Mouse (Mus musculus) heart, adult 8-10 months (tissue): ENCODE results near the gene Egln3. TPM values are rescaled to one million over a fixed set of nuclear protein-coding genes. Genes with fewer than 3 reads are reported as not detected.
A peak's percentile ranks its signal among the peaks of the same experiment; 100 is the strongest.

Experiments
- DNase-seq: peaks from one replicate; pipeline ENCODE4 v3.0.0; 2022; ENCODE audit warnings: low spot score
- total RNA-seq, 4 experiments: library from RNA; stranded (reverse); gene quantifications; 2 replicates each; pipeline ENCODE4 v1.2.4; 2022

The Egln3 gene
- total RNA-seq = 100 to 1,000 TPM in 2 of 4 experiments, 10 to 100 TPM in 2; 67.8 to 139 (median 92.1) TPM

DNA sequence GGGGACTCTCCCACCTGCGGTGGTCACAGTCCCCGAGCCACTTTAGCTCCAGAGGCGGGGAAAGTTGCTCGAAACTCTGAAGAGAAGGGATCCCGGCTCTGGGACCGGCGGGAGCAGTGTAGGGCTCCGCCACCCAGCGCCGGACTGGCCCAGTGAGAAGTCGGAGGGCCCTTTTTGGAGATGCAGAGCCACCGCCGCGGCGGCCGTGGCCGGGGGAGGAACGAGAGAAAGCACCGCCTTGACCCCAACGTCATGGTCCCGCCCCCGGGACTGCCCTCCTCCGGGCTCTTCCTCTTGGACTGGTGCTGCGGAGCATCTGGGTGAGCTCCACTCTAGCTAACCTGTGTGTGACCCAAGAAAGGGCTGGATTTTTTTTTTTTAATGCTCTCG lies at the start of gene Egln3:
Gene Egln3 (minus strand): TSS at position 205 of the 390 bp plus-strand sequence.
- DNase-seq = peak; percentile 90

DNA sequence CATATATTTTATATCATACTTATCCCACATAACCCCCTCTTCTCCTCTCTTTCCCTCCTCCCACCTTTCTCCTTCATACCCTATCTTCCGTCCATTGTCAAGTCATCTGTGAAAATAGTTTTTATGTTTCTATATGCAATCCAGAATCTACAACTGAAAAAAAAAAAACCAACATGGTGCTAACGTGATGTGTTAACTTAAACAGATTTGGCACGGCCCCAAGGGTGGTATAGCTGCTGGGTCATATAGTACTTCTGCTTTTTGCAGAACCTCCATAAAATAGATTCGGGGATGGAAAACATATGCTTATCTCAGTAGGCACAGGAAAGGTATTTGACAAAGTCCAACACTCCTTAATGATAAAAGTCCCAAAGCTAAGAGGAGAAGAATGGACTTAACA lies 49.8 kb upstream of the Egln3 start:
- no peak for DNase-seq

DNA sequence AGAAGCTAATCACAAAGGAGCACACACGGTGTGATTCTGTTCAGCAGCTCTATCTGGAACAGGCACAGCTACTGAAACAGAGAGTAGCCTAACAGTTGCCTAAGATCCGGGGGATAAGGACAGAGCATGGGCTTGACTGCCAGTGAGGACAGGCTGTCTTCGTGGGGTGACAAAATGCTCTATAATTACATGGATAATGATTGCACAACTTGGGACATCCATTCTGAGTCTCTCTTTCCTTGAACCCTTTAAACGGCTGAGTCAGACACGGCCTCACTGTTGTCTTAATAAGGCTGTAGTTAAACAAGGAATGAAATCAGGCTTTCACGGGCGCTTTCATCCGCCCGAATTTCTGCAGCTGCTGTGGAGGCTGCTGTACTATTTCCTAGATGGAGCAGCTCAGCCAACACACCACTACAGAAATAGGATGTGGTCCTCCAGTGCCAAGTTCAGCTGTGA lies 48.3 kb upstream of the Egln3 start:
- DNase-seq = no peak

- no peak for DNase-seq
Observed at GRCm38 (mm10) chr12:54247835-54248234, 44.2 kb upstream of the Egln3 start.

GRCm38 (mm10) chr12:54243158-54243557 lies 39.5 kb upstream of the Egln3 start:
- no peak for DNase-seq

- no peak for DNase-seq
Observed at GRCm38 (mm10) chr12:54241976-54242375, 38.3 kb upstream of the Egln3 start.

GRCm38 (mm10) chr12:54233794-54234193 lies 30.1 kb upstream of the Egln3 start:
- DNase-seq = no peak

GRCm38 (mm10) chr12:54232996-54233603 lies 29.4 kb upstream of the Egln3 start:
- DNase-seq = no peak

GRCm38 (mm10) chr12:54232456-54232855 lies 28.8 kb upstream of the Egln3 start:
- DNase-seq = no peak

DNA sequence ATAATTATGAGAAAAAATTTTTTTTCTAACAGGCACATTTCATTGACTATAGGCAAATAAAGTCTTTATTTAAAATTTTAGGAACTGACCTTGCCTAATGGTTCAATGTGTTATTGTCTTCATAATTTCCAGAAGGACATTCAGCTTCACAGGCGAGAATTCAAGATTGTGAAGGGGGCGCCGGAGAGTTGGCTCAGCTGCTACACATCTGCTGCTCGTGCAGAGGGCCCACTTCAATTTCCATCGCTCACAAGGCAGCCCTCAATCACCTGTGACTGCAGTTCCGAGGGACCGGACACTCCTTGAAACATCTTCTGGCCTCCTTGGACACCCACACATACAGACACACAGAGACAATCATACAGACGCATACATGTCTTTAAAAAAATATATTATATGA lies 23.9 kb upstream of the Egln3 start:
- DNase-seq = no peak

- no peak for DNase-seq
Observed at GRCm38 (mm10) chr12:54226341-54226740, 22.7 kb upstream of the Egln3 start.

DNA sequence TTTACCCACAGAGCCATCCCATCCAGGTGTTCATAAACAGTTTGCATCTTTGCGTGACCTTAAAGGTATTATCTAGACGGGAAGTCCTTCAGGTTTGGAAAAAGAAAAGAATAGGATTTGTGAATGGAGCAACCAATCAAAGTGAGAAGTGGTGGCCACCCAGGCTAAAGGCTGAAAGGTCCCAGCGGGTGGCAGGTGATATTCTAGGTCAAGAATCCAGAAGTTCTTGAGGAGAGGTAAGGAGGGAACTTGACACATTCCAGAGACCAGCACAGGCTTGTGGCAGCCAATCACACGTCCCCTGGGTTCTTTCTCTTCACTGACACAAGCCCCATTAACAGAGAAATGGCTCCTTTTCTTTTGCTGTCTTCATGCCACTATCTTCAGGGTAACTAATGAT lies 21.9 kb upstream of the Egln3 start:
- DNase-seq = no peak

DNA sequence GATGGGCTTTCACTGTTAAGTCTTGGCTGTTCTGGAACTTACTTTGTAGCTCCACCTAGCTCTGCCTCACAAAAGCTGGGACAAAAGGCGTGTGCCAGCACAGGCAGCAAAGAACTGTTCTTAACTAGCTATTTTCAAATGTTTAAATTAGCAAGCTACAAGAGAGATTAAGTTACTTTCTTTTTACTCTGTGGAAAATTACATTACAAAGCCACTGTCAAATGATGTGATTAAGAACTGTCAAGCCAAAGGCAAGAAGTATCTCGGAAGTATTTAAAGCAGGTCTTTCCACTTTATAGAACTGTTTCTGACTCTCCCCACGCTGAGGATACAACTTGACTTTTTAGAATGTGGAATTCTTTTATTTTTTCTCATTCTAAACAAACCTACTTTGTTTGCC lies 21.4 kb upstream of the Egln3 start:
- DNase-seq = no peak

- DNase-seq = no peak
Observed at GRCm38 (mm10) chr12:54222036-54222760, 18.5 kb upstream of the Egln3 start.

- no peak for DNase-seq
Observed at GRCm38 (mm10) chr12:54216673-54217072, 13.0 kb upstream of the Egln3 start.

GRCm38 (mm10) chr12:54214426-54214825 lies 10.8 kb upstream of the Egln3 start:
- no peak for DNase-seq

DNA sequence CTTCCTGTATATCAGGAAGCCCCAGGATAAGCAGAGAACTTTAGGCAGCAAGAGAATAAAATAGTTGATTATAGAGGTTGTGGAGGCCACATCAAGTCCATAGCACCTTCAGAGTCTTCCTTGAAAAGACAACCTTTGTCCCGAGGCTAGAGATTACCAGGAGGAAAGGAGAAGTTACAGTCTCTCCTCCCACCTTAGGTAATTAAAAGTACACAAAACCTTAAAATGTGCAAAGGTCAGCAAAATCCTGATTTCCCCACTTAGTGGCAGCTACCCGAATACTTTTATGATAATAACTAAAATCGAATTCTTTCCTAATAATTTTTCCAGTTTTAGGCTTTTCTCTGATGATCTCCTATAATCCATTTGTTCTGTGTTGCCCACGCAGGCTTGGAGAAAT lies 10.2 kb upstream of the Egln3 start:
- DNase-seq = no peak

DNA sequence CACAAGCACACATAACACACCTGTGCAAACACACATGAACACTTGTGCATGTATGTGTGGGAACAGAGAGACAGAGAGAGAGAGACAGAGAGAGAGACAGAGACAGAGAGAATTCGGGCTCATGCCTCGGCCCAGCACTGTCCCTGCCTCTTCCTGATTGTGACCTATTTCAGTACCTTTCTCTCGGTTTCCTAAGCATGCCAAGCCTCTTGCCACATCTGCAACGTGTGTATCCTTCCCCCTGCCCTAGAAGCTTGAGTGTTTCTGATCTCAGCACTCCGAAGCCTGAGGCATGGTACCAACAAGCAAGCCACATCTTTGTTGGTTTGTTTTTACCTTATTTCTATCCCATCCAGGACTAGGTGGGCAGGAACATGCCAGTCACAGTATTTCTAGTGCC lies 9.6 kb upstream of the Egln3 start:
- DNase-seq = no peak

DNA sequence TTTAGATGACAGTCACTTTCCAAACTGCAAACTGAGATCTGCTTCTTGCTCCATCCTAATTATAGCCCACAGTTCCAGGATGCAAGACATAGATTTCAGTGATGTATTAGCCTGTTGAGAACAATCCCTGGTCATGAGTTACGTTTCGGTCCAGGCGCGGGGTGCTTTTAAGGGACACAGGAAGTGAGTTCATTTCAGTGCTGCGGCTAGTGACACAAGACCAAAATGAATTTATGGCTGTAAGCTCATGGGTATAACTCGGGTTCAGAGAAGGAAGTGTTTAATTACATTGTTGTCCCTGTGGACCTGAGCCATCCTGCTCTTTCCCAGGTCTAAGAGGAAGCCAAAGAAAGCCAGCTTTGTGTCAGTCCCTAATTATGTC lies 5.5 kb upstream of the Egln3 start:
- no peak for DNase-seq

GRCm38 (mm10) chr12:54208433-54209181 lies 4.9 kb upstream of the Egln3 start:
- DNase-seq = no peak

DNA sequence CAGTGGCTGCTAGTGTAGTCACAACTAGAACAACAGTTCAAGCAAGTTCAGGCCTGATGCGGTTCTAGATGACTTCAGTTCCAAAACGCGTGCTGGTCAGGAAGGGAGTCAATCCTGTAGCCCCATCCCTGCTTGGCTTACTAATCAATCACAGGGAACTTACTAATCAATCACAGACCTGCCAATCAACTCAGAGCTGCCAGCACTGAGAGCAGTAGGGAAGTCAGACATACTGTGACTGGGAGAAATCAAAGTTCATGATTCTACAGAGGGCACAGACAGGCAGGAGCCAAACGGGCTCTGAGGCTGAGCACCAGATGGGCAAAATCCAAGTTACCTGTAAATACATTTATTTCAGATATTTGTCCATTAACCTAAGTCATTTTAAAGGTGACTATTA lies 2.1 kb upstream of the Egln3 start:
- DNase-seq = no peak

- peak; percentile 61 for DNase-seq
Observed at GRCm38 (mm10) chr12:54205195-54205594, 1.5 kb upstream of the Egln3 start.
